Mouse (Mus musculus): ENCODE measurements around the gene Piwil4. TPM values are rescaled to one million over a fixed set of nuclear protein-coding genes. Genes with fewer than 3 reads are reported as not detected.

Gene Piwil4
- total RNA-seq, 2 experiments from 2014 or later = not detected

GRCm38 (mm10) chr9:14668382-14668781, 72.2 kb downstream of the Piwil4 start:
- DNase-seq = no peak

- peak; percentile 53 for DNase-seq
These were observed 74.5 kb downstream of the Piwil4 start for GRCm38 (mm10) chr9:14666071-14666470.

- DNase-seq = peak; percentile 35
These were observed 76.9 kb downstream of the Piwil4 start for GRCm38 (mm10) chr9:14663591-14663990.

GRCm38 (mm10) chr9:14662876-14663275, 77.7 kb downstream of the Piwil4 start:
- DNase-seq = peak; percentile 75

- no peak for DNase-seq
These were observed 78.4 kb downstream of the Piwil4 start for GRCm38 (mm10) chr9:14662138-14662537.

GRCm38 (mm10) chr9:14657926-14658325, 82.6 kb downstream of the Piwil4 start:
- DNase-seq = no peak

- no peak for DNase-seq
These were observed 86.5 kb downstream of the Piwil4 start for GRCm38 (mm10) chr9:14654010-14654409.

GRCm38 (mm10) chr9:14652761-14653160, 87.8 kb downstream of the Piwil4 start:
- DNase-seq = peak; percentile 78

GRCm38 (mm10) chr9:14647849-14648248, 92.7 kb downstream of the Piwil4 start:
- DNase-seq = no peak

- DNase-seq = no peak
These were observed 93.9 kb downstream of the Piwil4 start for GRCm38 (mm10) chr9:14646641-14647040.

Other genes starting within 250 kb of the Piwil4 start
- gene Kdm4d, start 240.3 kb downstream of the Piwil4 start, total RNA-seq (2021) = not detected
- gene Cwc15, start 240.1 kb downstream of the Piwil4 start, total RNA-seq (2021) = 10 to 100 TPM; 87.5 to 87.9 TPM
- 100 to 1,000 TPM; 221 to 341 TPM for gene Amotl1, start 95.7 kb downstream of the Piwil4 start, total RNA-seq (2021)
- under 1 TPM; 0.15 to 0.35 TPM for gene Fut4, start 11.7 kb upstream of the Piwil4 start, total RNA-seq (2021)
- not detected for gene 1700012B09Rik, start 30.3 kb upstream of the Piwil4 start, total RNA-seq (2021)
- gene Mre11a, start 43.9 kb upstream of the Piwil4 start, total RNA-seq (2021) = 1 to 10 TPM; 7.4 to 8.8 TPM
- 1 to 10 TPM; 6.0 to 8.5 TPM for gene Ankrd49, start 44.1 kb upstream of the Piwil4 start, total RNA-seq (2021)
- gene Gpr83, start 119.5 kb upstream of the Piwil4 start, total RNA-seq (2021) = not detected
- gene Izumo1r, start 163.2 kb upstream of the Piwil4 start, total RNA-seq (2021) = not detected

Measured in gastrocnemius, postnatal 25 days (tissue).